Mouse (Mus musculus) c-Kit-negative CD71-positive TER-119-positive erythroid progenitor cells, embryonic 14.5 days (primary cell): ENCODE data around the gene Hrh2.

Source experiments
- DNase-seq: peaks from one replicate; pipeline ENCODE4 v3.0.0-alpha.2; 2013; ENCODE audit warnings: low read depth, low spot score

The Hrh2 gene

DNA sequence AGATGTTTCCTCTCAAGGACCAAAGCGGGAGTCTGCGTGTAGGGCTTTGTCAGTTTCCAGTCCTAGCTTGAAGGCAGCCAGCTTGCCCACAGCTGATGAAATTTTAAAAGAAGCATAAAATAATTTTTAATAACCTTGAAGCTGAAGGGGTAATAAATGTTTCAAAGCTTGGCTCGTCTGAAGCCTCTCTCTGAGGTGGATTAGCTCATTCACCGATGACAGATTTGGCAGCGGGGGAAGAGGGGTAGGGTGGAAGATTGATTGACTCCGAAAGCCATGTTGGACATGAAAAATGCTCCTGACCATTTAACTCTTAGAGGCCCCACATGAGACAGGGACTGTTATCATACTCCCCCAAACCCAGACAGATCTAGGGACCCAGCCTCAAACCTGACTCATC is 71.7 kb downstream of the Hrh2 start:
- no peak for DNase-seq

GRCm38 (mm10) chr13:54266472-54266871 is 74.5 kb downstream of the Hrh2 start:
- no peak for DNase-seq

- DNase-seq: no peak
These were observed 77.2 kb downstream of the Hrh2 start for GRCm38 (mm10) chr13:54269087-54269486.

DNA sequence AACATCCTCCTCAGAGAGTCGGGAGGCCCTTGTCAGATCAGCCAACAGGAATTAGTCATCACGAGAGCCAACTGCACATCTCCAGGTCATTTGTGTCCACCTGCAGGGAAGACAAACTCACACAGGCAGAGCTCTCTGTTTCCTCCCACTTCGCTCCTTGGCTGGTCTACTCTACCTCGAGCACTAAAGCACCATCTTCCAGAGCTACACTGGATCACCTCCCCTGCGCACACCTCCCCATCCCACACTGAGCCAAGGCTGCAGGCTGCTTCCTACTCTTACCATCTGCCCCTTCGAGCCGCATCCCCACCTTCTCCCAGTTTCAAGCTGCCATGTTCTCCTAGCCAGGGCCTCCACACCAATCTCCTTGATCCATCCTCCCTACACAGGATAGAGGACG is 77.7 kb downstream of the Hrh2 start:
- DNase-seq: no peak

DNA sequence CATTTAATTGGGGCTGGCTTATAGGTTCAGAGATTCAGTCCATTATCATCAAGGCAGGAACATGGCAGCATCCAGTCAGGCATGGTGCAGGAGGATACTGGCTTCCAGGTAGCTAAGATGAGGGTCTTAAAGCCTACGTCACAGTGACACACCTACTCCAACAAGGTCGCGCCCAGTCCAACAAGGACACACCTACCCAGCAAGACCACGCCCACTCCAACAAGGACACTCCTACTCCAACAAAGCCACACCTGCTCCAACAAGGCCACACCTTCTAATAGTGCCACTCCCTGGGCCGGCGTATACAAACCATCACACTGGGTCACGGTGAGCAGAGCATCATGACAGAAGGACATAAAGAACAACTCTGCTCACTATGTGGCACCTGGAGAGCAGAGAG is 80.1 kb downstream of the Hrh2 start:
- DNase-seq: no peak

- DNase-seq: no peak
These were observed 85.5 kb downstream of the Hrh2 start for GRCm38 (mm10) chr13:54277406-54277805.

- DNase-seq: no peak
These were observed 88.4 kb downstream of the Hrh2 start for GRCm38 (mm10) chr13:54280366-54280765.

DNA sequence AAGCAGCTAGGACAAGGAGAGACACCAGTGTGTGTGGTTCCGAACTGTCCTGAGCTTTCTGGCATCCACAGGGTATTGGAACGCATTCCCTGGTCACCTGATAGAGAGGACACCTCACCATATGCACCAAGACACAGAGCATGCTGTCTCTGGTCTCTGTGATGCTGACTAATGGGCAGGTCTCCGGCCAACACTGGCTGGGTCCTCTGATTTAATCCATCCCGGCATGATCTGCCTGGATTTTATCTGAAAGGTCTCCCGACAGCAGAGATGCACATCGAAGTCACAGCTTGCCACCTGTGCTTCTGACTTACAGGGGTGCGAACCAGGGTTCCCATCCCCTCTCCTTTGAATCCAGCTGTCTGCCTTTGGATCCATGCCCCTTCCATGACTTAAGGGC is 89.2 kb downstream of the Hrh2 start:
- no peak for DNase-seq

DNA sequence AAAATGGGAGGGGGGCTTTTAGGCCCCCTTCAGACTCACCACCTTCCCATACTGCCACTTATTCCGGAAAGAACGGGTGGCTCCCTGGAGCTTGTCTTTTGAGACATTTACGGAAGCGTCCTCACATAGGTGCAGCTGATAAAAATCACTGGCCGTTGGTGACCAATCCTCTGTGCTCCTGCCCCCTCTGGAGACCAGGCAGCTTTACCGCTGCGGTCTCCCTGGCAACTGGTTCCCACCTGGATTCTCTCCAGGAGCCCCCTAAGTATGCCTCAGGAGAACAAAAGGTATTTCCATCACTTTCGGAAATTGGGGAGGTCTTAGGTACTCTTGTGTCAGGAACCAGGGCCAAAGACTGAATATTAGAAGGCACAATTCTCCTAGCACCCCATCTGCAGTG is 89.7 kb downstream of the Hrh2 start:
- DNase-seq: no peak

- DNase-seq: no peak
These were observed 90.4 kb downstream of the Hrh2 start for GRCm38 (mm10) chr13:54282149-54282860.

DNA sequence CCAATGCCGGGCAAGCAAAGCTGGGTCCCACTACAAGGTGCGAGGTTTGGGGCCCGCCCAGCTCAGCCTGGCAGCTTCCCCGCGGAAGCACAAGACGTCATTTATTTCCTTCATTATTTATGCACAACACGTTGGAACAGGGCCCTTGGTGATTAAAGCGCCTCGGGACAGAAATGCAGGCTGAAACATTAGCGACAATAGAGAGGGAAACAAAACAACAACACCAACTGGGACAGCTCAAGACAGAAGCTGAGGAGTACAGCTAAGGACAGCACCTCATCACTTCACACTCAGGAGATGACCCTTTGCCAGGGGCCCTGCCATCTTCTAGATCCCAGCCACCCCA is 90.9 kb downstream of the Hrh2 start:
- DNase-seq: no peak
